Mouse (Mus musculus) midbrain, embryonic 11.5 days (tissue): Measurements from ENCODE around the gene Dclre1c. TPM values are rescaled to one million over a fixed set of nuclear protein-coding genes. Genes with fewer than 3 reads are reported as not detected.

ENCODE experiments used
- ATAC-seq: fragments of 200-750 bp; cut with Nextera tagmentation; 2 replicates; pipeline ENCODE4 v1.8.0; 2017; ENCODE audit warnings: moderate TSS enrichment, moderate library complexity; ENCODE audit not compliant: low FRiP score
- DNase-seq: peaks from one replicate; pipeline ENCODE4 v3.0.0; 2015; ENCODE audit warnings: low spot score; ENCODE audit errors: missing footprints
- H3K27ac ChIP-seq: fragments of 300-500 bp; sonication (generic); 2 replicates; pipeline ENCODE4 v1.5.1; 2014; ENCODE audit warnings: low read depth, low read length
- H3K27me3 ChIP-seq: fragments of 300-500 bp; sonication (generic); 2 replicates; pipeline ENCODE4 v1.6.1; 2014; ENCODE audit warnings: mild to moderate bottlenecking, low read length, moderate library complexity, mixed read lengths; ENCODE audit not compliant: control insufficient read depth, insufficient read depth
- H3K36me3 ChIP-seq: fragments of 300-500 bp; sonication (generic); 2 replicates; pipeline ENCODE4 v1.6.1; 2014; ENCODE audit warnings: mild to moderate bottlenecking, low read length, moderate library complexity, mixed read lengths; ENCODE audit not compliant: control insufficient read depth, insufficient read depth
- H3K4me1 ChIP-seq: fragments of 300-500 bp; sonication (generic); 2 replicates; pipeline ENCODE4 v1.6.1; 2014; ENCODE audit warnings: low read length; ENCODE audit not compliant: control insufficient read depth, insufficient read depth
- H3K4me2 ChIP-seq: fragments of 300-500 bp; sonication (generic); 2 replicates; pipeline ENCODE4 v1.6.1; 2014; ENCODE audit warnings: mild to moderate bottlenecking, moderate library complexity
- H3K4me3 ChIP-seq: fragments of 300-500 bp; sonication (generic); 2 replicates; pipeline ENCODE4 v1.5.1; 2014; ENCODE audit warnings: low read depth, low read length
- H3K9ac ChIP-seq: fragments of 300-500 bp; sonication (generic); 2 replicates; pipeline ENCODE4 v1.6.1; 2014; ENCODE audit warnings: low read length
- H3K9me3 ChIP-seq: fragments of 300-500 bp; sonication (generic); 2 replicates; pipeline ENCODE4 v1.6.1; 2016; ENCODE audit warnings: low read length; ENCODE audit not compliant: control insufficient read depth
- WGBS: fragments of 180-500 bp; shearing (Covaris S2); extraction: QIAGEN DNeasy Blood & Tissue Kit; methylation state at CpG from one replicate; pipeline ENCODE4 v1.1.7; 2014; 5-methylcytosine and 5-hydroxymethylcytosine counted together
- polyA plus RNA-seq: library from polyadenylated mRNA; unstranded; fragments of >200 nt; fragmentation: Nextera tagmentation; extraction: Ambion mirVana; gene quantifications from 2 replicates; pipeline ENCODE4 v1.2.1, GENCODE M21; 2014

Dclre1c gene
- polyA plus RNA-seq, 1 experiment from 2014 or later = 8.1 TPM

- H3K27ac ChIP-seq = no peak overlapping the region
- H3K4me2 ChIP-seq = no peak overlapping the region
- H3K9me3 ChIP-seq = no peaks in the 10 kb centered on the region
- H3K4me3 ChIP-seq = no peak overlapping the region
- ATAC-seq (no peak), DNase-seq (no peak)
- no peaks in the 10 kb centered on the region for H3K4me1 ChIP-seq
- 92% methylated on average over 3 of the region's 3 CpGs for WGBS
- no peak overlapping the region for H3K9ac ChIP-seq
- H3K27me3 ChIP-seq = no peaks in the 10 kb centered on the region
- H3K36me3 ChIP-seq = peaks cover 12% of the 10 kb centered on the region
These were observed 29.2 kb downstream of the Dclre1c start for GRCm38 (mm10) chr2:3453096-3453495.

- ATAC-seq (no peak), DNase-seq (no peak)
- H3K9me3 ChIP-seq = no peaks in the 10 kb centered on the region
- H3K4me3 ChIP-seq = no peak overlapping the region
- H3K36me3 ChIP-seq = peaks cover 12% of the 10 kb centered on the region
- no peak overlapping the region for H3K9ac ChIP-seq
- H3K4me2 ChIP-seq = no peak overlapping the region
- no peaks in the 10 kb centered on the region for H3K27me3 ChIP-seq
- no peaks in the 10 kb centered on the region for H3K4me1 ChIP-seq
- no peak overlapping the region for H3K27ac ChIP-seq
- 81% methylated on average over 4 of the region's 4 CpGs for WGBS
These were observed 32.7 kb downstream of the Dclre1c start for GRCm38 (mm10) chr2:3456590-3456989.

GRCm38 (mm10) chr2:3473891-3474290, 50.0 kb downstream of the Dclre1c start:
- WGBS = 1% methylated on average over 12 of the region's 12 CpGs
- H3K9me3 ChIP-seq = no peaks in the 10 kb centered on the region
- ATAC-seq = no peak
- peak overlapping the region; percentile 93 for H3K27ac ChIP-seq
- peak overlapping the region; percentile 89 for H3K4me3 ChIP-seq
- peak overlapping the region; percentile 93 for H3K9ac ChIP-seq
- DNase-seq = no peak
- H3K4me1 ChIP-seq = peaks cover 8% of the 10 kb centered on the region
- peak overlapping the region; percentile 46 for H3K4me2 ChIP-seq
- H3K36me3 ChIP-seq = peaks cover 4% of the 10 kb centered on the region; the same call in 1 of the 2 replicates
- no peaks in the 10 kb centered on the region for H3K27me3 ChIP-seq

- H3K4me3 ChIP-seq = peak overlapping the region; percentile 89
- peaks cover 8% of the 10 kb centered on the region for H3K4me1 ChIP-seq
- under 1% methylated on average over 46 of the region's 46 CpGs for WGBS
- DNase-seq (peak; percentile 98), ATAC-seq (peak; percentile 86)
- H3K9me3 ChIP-seq = no peaks in the 10 kb centered on the region
- peak overlapping the region; percentile 46 for H3K4me2 ChIP-seq
- no peaks in the 10 kb centered on the region for H3K27me3 ChIP-seq
- H3K9ac ChIP-seq = peak overlapping the region; percentile 93
- peak overlapping the region; percentile 93 for H3K27ac ChIP-seq
- H3K36me3 ChIP-seq = peaks cover 4% of the 10 kb centered on the region; the same call in 1 of the 2 replicates
These were observed 50.5 kb downstream of the Dclre1c start for GRCm38 (mm10) chr2:3474361-3474805.

GRCm38 (mm10) chr2:3474861-3475283, 50.9 kb downstream of the Dclre1c start, which contains the start of gene Suv39h2:
TSS of gene Suv39h2 (minus strand) at chr2:3475031.
- Histone ChIP-seq H3K4me1 (peaks cover 8% of the 10 kb centered on the region), H3K27me3 (no peaks in the 10 kb centered on the region), H3K4me3 (peak within 1 kb of the TSS; percentile 89), H3K9me3 (no peaks in the 10 kb centered on the region), H3K36me3 (peaks cover 4% of the 10 kb centered on the region; the same call in 1 of the 2 replicates), H3K4me2 (peak within 1 kb of the TSS; percentile 54), H3K9ac (peak within 1 kb of the TSS; percentile 93), H3K27ac (peak within 1 kb of the TSS; percentile 93)
- WGBS = under 1% methylated on average over 41 of the region's 42 CpGs
- ATAC-seq = peak; percentile 97
- peak; percentile 100 for DNase-seq

- Histone ChIP-seq H3K4me1 (peaks cover 8% of the 10 kb centered on the region), H3K36me3 (no peaks in the 10 kb centered on the region), H3K4me3 (no peak overlapping the region), H3K9ac (no peak overlapping the region), H3K9me3 (no peaks in the 10 kb centered on the region), H3K4me2 (no peak overlapping the region; the same call in 1 of the 2 replicates), H3K27ac (no peak overlapping the region), H3K27me3 (no peaks in the 10 kb centered on the region)
- ATAC-seq (no peak), DNase-seq (no peak)
- 74% methylated on average over 3 of the region's 3 CpGs for WGBS
These were observed 51.9 kb downstream of the Dclre1c start for GRCm38 (mm10) chr2:3475746-3476251.

- DNase-seq = no peak
- Histone ChIP-seq H3K27ac (no peak overlapping the region), H3K4me1 (peaks cover 2% of the 10 kb centered on the region; the same call in 1 of the 2 replicates), H3K36me3 (no peaks in the 10 kb centered on the region), H3K4me3 (no peak overlapping the region), H3K4me2 (no peak overlapping the region), H3K9me3 (no peaks in the 10 kb centered on the region), H3K27me3 (no peaks in the 10 kb centered on the region), H3K9ac (no peak overlapping the region)
- ATAC-seq = no peak
- 91% methylated on average over 3 of the region's 3 CpGs for WGBS
These were observed 56.3 kb downstream of the Dclre1c start for GRCm38 (mm10) chr2:3480239-3480638.

GRCm38 (mm10) chr2:3489816-3490215, 65.9 kb downstream of the Dclre1c start:
- no peaks in the 10 kb centered on the region for H3K27me3 ChIP-seq
- no peak overlapping the region for H3K27ac ChIP-seq
- DNase-seq (no peak), ATAC-seq (no peak)
- H3K36me3 ChIP-seq = peaks cover 14% of the 10 kb centered on the region
- H3K9ac ChIP-seq = no peak overlapping the region
- WGBS = 60% methylated on average over 3 of the region's 3 CpGs
- no peaks in the 10 kb centered on the region for H3K4me1 ChIP-seq
- no peaks in the 10 kb centered on the region for H3K9me3 ChIP-seq
- H3K4me3 ChIP-seq = no peak overlapping the region
- no peak overlapping the region for H3K4me2 ChIP-seq

- H3K27ac ChIP-seq = no peak overlapping the region
- WGBS = 92% methylated on average over 3 of the region's 3 CpGs
- no peak overlapping the region for H3K4me2 ChIP-seq
- H3K4me3 ChIP-seq = no peak overlapping the region
- no peaks in the 10 kb centered on the region for H3K4me1 ChIP-seq
- peaks cover 23% of the 10 kb centered on the region for H3K36me3 ChIP-seq
- DNase-seq (no peak), ATAC-seq (no peak)
- no peaks in the 10 kb centered on the region for H3K27me3 ChIP-seq
- H3K9ac ChIP-seq = no peak overlapping the region
- H3K9me3 ChIP-seq = no peaks in the 10 kb centered on the region
These were observed 70.0 kb downstream of the Dclre1c start for GRCm38 (mm10) chr2:3493833-3494409.
